Mouse (Mus musculus) thymus, adult 2 months (tissue): ENCODE results near the gene Klhl7. TPM values are rescaled to one million over a fixed set of nuclear protein-coding genes. Genes with fewer than 3 reads are reported as not detected.

Source experiments
- DNase-seq: peaks from one replicate; pipeline ENCODE4 v3.0.0; 2021
- H3K27ac ChIP-seq: fragments of 200-500 bp; 2 replicates; pipeline ENCODE4 v1.5.1; 2012; ENCODE audit warnings: low read length, control low read depth; ENCODE audit not compliant: control insufficient read depth, insufficient read depth
- H3K27me3 ChIP-seq: fragments of 200-500 bp; 2 replicates; pipeline ENCODE4 v1.6.1; 2012; ENCODE audit warnings: mild to moderate bottlenecking, low read length, moderate library complexity, mixed read lengths; ENCODE audit not compliant: control insufficient read depth, insufficient read depth
- H3K36me3 ChIP-seq: fragments of 200-500 bp; 2 replicates; pipeline ENCODE4 v1.6.1; 2012; ENCODE audit warnings: mild to moderate bottlenecking, low read length, moderate library complexity; ENCODE audit not compliant: control insufficient read depth, insufficient read depth
- H3K4me1 ChIP-seq: fragments of 200-500 bp; replicated peaks from 2 replicates; pipeline ENCODE4 v1.6.1; 2012; ENCODE audit warnings: low read length; ENCODE audit not compliant: control insufficient read depth, insufficient read depth
- H3K4me3 ChIP-seq: fragments of 200-500 bp; 2 replicates; pipeline ENCODE4 v1.5.1; 2012; ENCODE audit warnings: mild to moderate bottlenecking, low read length, control low read depth, moderate library complexity; ENCODE audit not compliant: control insufficient read depth, insufficient read depth
- CTCF ChIP-seq: fragments of 200-500 bp; IDR thresholded peaks from 2 replicates; pipeline ENCODE4 v1.5.1; 2012; ENCODE audit warnings: mild to moderate bottlenecking, control low read depth, low read length, moderate library complexity, borderline replicate concordance; ENCODE audit not compliant: control insufficient read depth, poor library complexity, insufficient read depth; ENCODE audit errors: extremely low read depth
- POLR2A ChIP-seq: fragments of 200-500 bp; IDR thresholded peaks from 2 replicates; pipeline ENCODE4 v1.6.1; 2012; ENCODE audit warnings: mild to moderate bottlenecking, low read length, control low read depth, moderate library complexity; ENCODE audit not compliant: control insufficient read depth, poor library complexity, insufficient read depth; ENCODE audit errors: extremely low read depth
- WGBS: fragments of 180-500 bp; shearing (Covaris S2); methylation state at CpG from one replicate; pipeline ENCODE4 v1.1.7; 2018; 5-methylcytosine and 5-hydroxymethylcytosine counted together
- polyA plus RNA-seq: library from polyadenylated mRNA; depleted of rRNA; stranded (reverse); fragments of >200 nt; gene quantifications from 2 replicates; pipeline ENCODE4 v1.2.3, GENCODE M21; 2012

Klhl7 gene
- polyA plus RNA-seq, 1 experiment = 2.7 TPM

DNA sequence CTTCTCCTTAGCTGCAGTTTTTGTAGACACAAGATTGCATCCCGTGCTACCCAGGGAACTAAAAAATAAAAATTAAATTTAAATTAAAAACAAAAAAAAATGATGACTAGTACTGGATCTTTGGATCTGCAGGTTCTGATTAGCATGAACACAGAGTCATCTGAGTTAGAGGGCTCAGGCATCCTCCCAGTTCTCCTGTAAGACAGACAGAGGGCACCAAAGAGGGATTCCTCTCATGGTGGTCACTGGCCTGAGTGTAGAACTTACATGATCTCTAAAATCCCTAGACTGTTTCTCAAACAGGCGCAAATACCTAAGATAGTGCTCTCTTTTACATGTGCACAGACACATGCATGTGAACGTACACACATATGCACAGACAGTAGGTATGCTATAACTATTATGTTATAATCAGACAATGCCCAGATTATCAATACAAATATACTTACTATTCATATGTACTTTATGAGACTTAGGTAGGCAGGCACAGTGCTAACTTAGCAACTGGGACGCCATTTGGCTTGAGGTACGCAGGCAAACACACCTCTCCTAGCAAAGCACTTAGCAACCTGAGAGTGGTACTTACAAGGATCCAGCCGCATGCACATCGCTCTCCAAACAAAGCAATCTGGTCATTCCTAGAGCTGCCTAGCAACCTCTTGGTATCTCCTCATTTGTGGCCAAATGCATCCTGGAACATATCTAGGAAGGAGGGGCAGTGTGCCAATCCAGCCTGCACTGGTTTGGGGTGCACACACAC is 21.8 kb upstream of the Klhl7 start:
- no peak for DNase-seq

DNA sequence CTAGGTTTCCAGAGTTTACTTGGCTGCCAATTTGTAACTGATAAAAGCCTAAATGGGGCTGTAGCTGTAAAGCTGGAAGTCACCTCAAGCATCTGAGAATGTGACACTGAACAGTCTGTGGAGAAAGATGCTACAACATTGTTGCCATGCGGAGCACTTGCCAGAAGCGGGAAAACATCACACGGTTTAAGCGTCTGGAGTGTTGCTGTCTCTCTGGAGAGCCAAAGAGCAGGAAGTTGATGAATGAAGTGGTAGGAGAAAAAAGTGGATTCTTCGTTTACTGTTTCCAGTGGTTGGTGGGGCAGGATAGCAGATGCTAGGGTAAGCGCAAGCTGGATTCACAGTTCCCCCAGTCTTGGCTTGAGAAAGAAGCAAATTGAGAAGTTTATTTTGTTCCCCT is 19.6 kb upstream of the Klhl7 start:
- no peaks in the 10 kb centered on the region for H3K4me1 ChIP-seq
- 73% methylated on average over 6 of the region's 6 CpGs for WGBS
- no peak overlapping the region for H3K4me3 ChIP-seq
- DNase-seq = no peak
- TF ChIP-seq POLR2A (no peak), CTCF (no peak)
- no peaks in the 10 kb centered on the region for H3K36me3 ChIP-seq
- no peak overlapping the region for H3K27ac ChIP-seq
- no peaks in the 10 kb centered on the region for H3K27me3 ChIP-seq

More for the DNA sequence above, 21.8 kb upstream of the Klhl7 start:
- TF ChIP-seq POLR2A = no peak
- no peak for TF ChIP-seq CTCF
- no peaks in the 10 kb centered on the region for H3K27me3 ChIP-seq
- 89% methylated on average over 7 of the region's 7 CpGs for WGBS
- H3K27ac ChIP-seq = no peak overlapping the region
- no peak overlapping the region for H3K4me3 ChIP-seq
- H3K36me3 ChIP-seq = no peaks in the 10 kb centered on the region
- H3K4me1 ChIP-seq = no peaks in the 10 kb centered on the region

DNA sequence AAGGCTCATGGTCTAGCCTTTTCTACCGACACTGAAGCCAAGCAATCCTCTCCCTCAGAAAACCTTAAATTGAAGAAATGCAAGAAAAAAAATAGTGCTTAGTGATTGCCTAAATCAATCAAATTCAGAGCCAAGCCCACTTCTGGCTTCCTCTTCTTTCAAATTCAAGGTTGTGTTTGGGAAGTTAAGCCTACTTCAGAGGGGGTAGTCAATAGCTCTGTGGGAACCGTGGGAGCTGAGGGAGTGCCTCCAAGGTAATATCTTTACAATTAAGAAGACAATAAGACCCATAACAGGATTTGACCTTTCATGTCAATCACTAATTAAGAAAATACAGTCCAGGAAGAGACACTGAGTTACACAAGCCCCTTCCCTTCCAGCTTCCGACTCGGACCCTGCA is 15.6 kb upstream of the Klhl7 start:
- H3K36me3 ChIP-seq = no peaks in the 10 kb centered on the region
- no peak overlapping the region for H3K27ac ChIP-seq
- no peak for DNase-seq
- H3K4me3 ChIP-seq = no peak overlapping the region
- no peaks in the 10 kb centered on the region for H3K27me3 ChIP-seq
- H3K4me1 ChIP-seq = no peaks in the 10 kb centered on the region
- no peak for TF ChIP-seq POLR2A
- TF ChIP-seq CTCF = no peak
- WGBS = 83% methylated on average over 4 of the region's 4 CpGs

DNA sequence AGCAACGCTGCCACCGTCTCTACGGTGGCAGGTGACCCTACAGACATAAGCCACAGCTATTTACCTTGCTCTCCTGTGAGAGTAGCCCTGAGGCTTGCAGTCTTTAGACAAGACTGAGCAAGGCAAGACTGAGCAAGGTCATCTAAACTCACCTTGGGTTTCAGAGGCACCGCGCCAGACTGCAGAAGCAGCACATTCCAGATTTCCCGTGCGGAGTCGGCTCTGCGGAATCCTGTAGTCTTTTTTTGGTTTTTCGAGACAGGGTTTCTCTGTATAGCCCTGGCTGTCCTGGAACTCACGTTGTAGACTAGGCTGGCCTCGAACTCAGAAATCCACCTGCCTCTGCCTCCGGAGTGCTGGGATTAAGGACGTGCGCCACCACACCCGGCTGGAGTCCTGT is 14.2 kb upstream of the Klhl7 start:
- Histone ChIP-seq H3K27ac (no peak overlapping the region), H3K4me3 (no peak overlapping the region), H3K36me3 (no peaks in the 10 kb centered on the region), H3K27me3 (no peaks in the 10 kb centered on the region), H3K4me1 (no peaks in the 10 kb centered on the region)
- no peak for DNase-seq
- TF ChIP-seq POLR2A (no peak), CTCF (no peak)
- WGBS = 95% methylated on average over 16 of the region's 16 CpGs

DNA sequence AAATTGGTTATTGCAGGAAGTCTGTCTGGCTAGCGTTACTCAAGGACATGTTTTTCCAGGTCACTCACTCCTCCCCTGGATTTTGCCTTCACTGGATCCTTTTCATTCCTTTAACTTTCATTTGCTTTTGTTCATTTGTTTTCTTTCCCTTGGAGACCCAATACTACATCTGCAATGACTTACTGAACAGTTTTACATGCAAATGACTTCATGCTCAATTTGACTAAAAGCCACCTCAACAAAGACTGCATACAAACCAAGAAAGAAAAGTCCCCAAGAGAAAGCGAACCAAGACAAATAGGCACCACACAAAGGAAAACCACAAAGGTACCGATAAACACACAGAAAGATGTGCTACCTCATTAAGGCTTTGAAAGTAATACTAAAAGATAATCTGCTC is 13.5 kb upstream of the Klhl7 start:
- Histone ChIP-seq H3K4me3 (no peak overlapping the region), H3K27me3 (no peaks in the 10 kb centered on the region), H3K4me1 (no peaks in the 10 kb centered on the region), H3K36me3 (no peaks in the 10 kb centered on the region), H3K27ac (no peak overlapping the region)
- no peak for TF ChIP-seq POLR2A
- 74% methylated on average over 3 of the region's 3 CpGs for WGBS
- DNase-seq = no peak

GRCm38 (mm10) chr5:24088451-24088850 is 12.0 kb upstream of the Klhl7 start:
- Histone ChIP-seq H3K36me3 (no peaks in the 10 kb centered on the region), H3K4me1 (no peaks in the 10 kb centered on the region)
- 90% methylated on average over 1 of the region's 1 CpGs for WGBS

DNA sequence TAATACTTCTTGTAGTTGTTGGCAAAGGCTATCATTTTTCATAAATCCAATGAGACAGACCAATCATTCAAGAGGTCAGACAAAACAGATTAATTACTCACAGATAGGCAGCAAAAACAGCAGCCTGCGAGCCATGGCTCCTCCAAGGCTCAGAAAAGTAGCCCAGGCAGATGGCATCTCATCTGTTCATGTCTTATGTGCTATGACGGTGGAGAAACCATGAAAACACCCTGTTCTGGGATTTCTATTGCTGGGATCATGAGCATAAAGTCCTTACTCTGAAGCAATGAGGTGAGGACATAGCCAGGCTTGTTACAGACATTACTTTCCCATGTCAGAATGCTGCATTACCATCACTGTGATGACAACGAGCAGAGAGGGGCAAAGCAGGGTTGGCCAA is 7.9 kb upstream of the Klhl7 start:
- no peaks in the 10 kb centered on the region for H3K36me3 ChIP-seq
- H3K27ac ChIP-seq = no peak overlapping the region
- no peak for TF ChIP-seq POLR2A
- TF ChIP-seq CTCF = no peak
- H3K4me3 ChIP-seq = no peak overlapping the region
- no peaks in the 10 kb centered on the region for H3K4me1 ChIP-seq
- DNase-seq = no peak
- 81% methylated on average over 3 of the region's 3 CpGs for WGBS
- H3K27me3 ChIP-seq = no peaks in the 10 kb centered on the region; the same call in 1 of the 2 replicates

More at GRCm38 (mm10) chr5:24088451-24088850, 12.0 kb upstream of the Klhl7 start:
- no peak for DNase-seq
- TF ChIP-seq POLR2A (no peak), CTCF (no peak)
- Histone ChIP-seq H3K4me3 (no peak overlapping the region), H3K27ac (no peak overlapping the region), H3K27me3 (no peaks in the 10 kb centered on the region)
